ENCODE assay signal across 9 mouse cellular contexts in genomic region chr12:91654399-91655122, GRCm38 (mm10).
A peak's percentile ranks its signal among the peaks of the same experiment; 100 is the strongest.
DNase-seq lines count a peak whose midpoint lies in the region; ATAC-seq lines count a peak whose summit lies in the region.
"Had no signal": no experiment of that assay in that cellular context is flagged by ENCODE, and none has a peak within 500 bp of the region (broad histone marks: within the 10 kb centered on the region; RNA-seq: fewer than 3 reads in every experiment).

No protein-coding gene starts in this region.

- H3K36me3 ChIP-seq in megakaryocyte, embryonic 14.5 days (replicated peaks; ENCODE audit: low read length) = peaks cover 45% of the 10 kb centered on the region
- H3K36me3 ChIP-seq: limb, embryonic 12.5 days had no signal

- H3K4me1 ChIP-seq in megakaryocyte, embryonic 14.5 days = peaks cover 46% of the 10 kb centered on the region
- H3K4me1 ChIP-seq: limb, embryonic 12.5 days had no signal

- peak; percentile 55 for ATAC-seq in frontal cortex, adult (ENCODE audit: low TSS enrichment)
- no peak for ATAC-seq in megakaryocyte, adult 5-6 weeks (ENCODE audit: poor library complexity, severe bottlenecking)

- H3K27me3 ChIP-seq in megakaryocyte, embryonic 14.5 days (replicated peaks) = no peaks in the 10 kb centered on the region
- H3K27me3 ChIP-seq: limb, embryonic 12.5 days had no signal

- no peaks in the 10 kb centered on the region for H3K9me3 ChIP-seq in megakaryocyte, embryonic 14.5 days

- DNase-seq in frontal cortex, postnatal 25 days (ENCODE audit: low spot score in 2 of 2) = no peak
- peak; percentile 85 to 89 for DNase-seq in cerebellum, postnatal 10 days
- peak; percentile 46 for DNase-seq in lung, postnatal 14 days
- no peak for DNase-seq in urinary bladder, adult 2 months (ENCODE audit: low spot score)
- DNase-seq in spleen, postnatal 10 days (ENCODE audit: low spot score in 2 of 2) = no peak

- H3K4me3 ChIP-seq in megakaryocyte, embryonic 14.5 days (replicated peaks) = peak overlapping the region; percentile 12
- H3K4me3 ChIP-seq: limb, embryonic 12.5 days had no signal

Comparison
In these comparisons a context has a peak if more than half of its experiments do, and no peak if none do; other contexts are left out.
1. DNase-seq: peak in cerebellum, postnatal 10 days (2 of 2) and lung, postnatal 14 days (single experiment); none in frontal cortex, postnatal 25 days (0 of 2), urinary bladder, adult 2 months (single experiment) and spleen, postnatal 10 days (0 of 2).